ENCODE assay signal across 8 mouse cellular contexts in the genomic region with DNA sequence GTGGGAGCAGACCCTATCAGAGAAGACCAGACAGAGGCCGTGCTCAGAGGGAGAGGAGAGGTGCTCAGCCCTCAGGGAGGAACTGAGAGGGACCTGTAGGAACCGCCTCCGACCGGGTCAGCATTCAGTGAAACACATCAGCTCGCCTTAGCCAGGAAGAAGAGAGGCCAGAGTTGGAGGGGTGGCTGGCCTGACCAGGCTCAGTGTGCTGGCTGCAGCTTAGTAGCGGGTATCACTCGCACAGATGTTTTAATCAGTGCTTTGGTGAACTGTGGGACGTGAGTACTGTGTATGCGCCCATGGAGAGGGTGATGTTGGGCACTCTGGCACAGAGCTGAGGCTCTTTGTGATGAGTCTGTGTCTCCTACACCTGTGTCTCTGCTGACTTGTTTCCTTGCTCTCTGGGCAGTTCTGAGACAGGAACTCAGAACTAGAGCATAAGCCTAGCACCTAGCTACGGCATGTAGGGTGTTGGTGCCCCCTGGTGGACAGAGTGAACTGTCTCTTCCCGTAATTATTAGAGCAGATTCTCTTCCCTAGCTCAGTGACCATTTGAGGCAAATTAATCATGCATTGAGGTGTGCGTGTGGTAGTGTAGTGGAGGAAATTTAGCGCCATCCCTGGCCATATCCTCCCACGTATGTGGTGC. TPM values are rescaled to one million over a fixed set of nuclear protein-coding genes. Genes with fewer than 3 reads are reported as not detected.
DNase-seq lines count a peak whose midpoint lies in the region; ATAC-seq lines count a peak whose summit lies in the region.

No protein-coding gene starts in this region.

- DNase-seq in MN1 (ENCODE audit: low spot score), result peak; percentile 89
- DNase-seq in cerebellum, adult 8-10 months, result peak; percentile 90
- DNase-seq in hindbrain, embryonic 10.5 days (ENCODE audit: low spot score), result peak; percentile 81
- peak; percentile 52 for DNase-seq in layer of hippocampus, adult 9-10 months (ENCODE audit: low spot score)
- DNase-seq in lung, postnatal 10 days, result peak; percentile 90
- peak; percentile 95 for DNase-seq in retina, embryonic 14.5 days (ENCODE audit: low spot score)
- DNase-seq in thymus, postnatal 25 days, result peak; percentile 82

- H3K27ac ChIP-seq in hindbrain, embryonic 10.5 days, result no peak overlapping the region

- H3K4me1 ChIP-seq in hindbrain, embryonic 10.5 days (replicated peaks), result peaks cover 15% of the 10 kb centered on the region

- H3K36me3 ChIP-seq in hindbrain, embryonic 10.5 days, result peaks cover 63% of the 10 kb centered on the region

- ATAC-seq in frontal cortex, adult (ENCODE audit: low TSS enrichment), result peak; percentile 62; the same call in 1 of the 2 replicates

- peaks cover 25% of the 10 kb centered on the region for H3K27me3 ChIP-seq in hindbrain, embryonic 10.5 days (ENCODE audit: insufficient read depth, poor library complexity, severe bottlenecking)

- no peaks in the 10 kb centered on the region for H3K9me3 ChIP-seq in hindbrain, embryonic 10.5 days

- H3K4me3 ChIP-seq in hindbrain, embryonic 10.5 days, result no peak overlapping the region

- WGBS in hindbrain, embryonic 10.5 days, result 49% methylated on average over 14 of the region's 14 CpGs

RNA-seq across cellular contexts. Expression of gene 4933428G20Rik, which starts 31.4 kb away (rescaled TPM):
- polyA plus RNA-seq in hindbrain, embryonic 10.5 days (2016; fragmentation: Nextera tagmentation; extraction: Ambion mirVana), result 0.59 and 0.66 TPM in 2 replicates

RNA-seq across cellular contexts. Expression of gene Arhgap23, which starts 53.4 kb away (rescaled TPM):
- 2.7 and 4.0 TPM in 2 replicates for polyA plus RNA-seq in hindbrain, embryonic 10.5 days (2016; fragmentation: Nextera tagmentation; extraction: Ambion mirVana)
